Mouse (Mus musculus) v-Abl transformed pro-B cells (cell line): ENCODE results near the gene Hsp90b1.
"Not testable (repeated sequence)": the region's sequence is repeated elsewhere in the genome, so short reads cannot be mapped to it uniquely, and the experiment has no call there.

Source experiments
- in situ Hi-C, 2 experiments: fragments of 400-800 bp; cut with MboI; formaldehyde crosslinking; loops; one replicate each; pipeline ENCODE4 v1.15.1; 2025; ENCODE audit not compliant: unreplicated experiment in 2 of 2

Hsp90b1 gene

GRCm38 (mm10) chr10:86685179-86686016, 19.9 kb downstream of the Hsp90b1 start:
- in situ Hi-C loops, result loop anchor here in 1 of 2 experiments (5.0 kb wide), 1 partner anchor 47 kb away; no protein-coding TSS in a partner anchor

- in situ Hi-C loops, result loop anchor here in 1 of 2 experiments (5.0 kb wide), 1 partner anchor 48 kb away; no protein-coding TSS in a partner anchor
Observed at GRCm38 (mm10) chr10:86684797-86685178, 20.5 kb downstream of the Hsp90b1 start.

GRCm38 (mm10) chr10:86670550-86670949, 34.8 kb downstream of the Hsp90b1 start:
- in situ Hi-C loops, result not testable (repeated sequence)
